Mouse (Mus musculus): Measurements from ENCODE around the gene Vstm2l.

DNA sequence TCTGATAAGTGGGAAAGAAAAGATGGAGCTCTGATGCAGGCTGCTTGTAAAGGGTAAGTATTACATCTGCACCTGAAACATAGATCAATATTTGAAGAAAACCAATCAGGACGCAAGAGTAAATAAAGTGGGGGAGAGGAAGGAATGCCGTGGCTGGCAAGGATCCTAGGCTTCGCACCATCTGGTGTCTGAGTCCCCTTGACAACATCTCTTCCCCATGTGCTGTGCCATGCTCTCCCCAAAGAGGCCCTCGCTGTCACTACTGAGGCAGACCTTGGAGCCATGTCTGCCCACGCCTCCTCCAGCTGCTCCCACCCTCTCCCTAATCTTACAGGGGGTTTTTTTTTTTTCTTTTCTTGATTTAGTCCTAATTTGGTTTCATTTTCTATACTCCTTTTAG lies 39.5 kb downstream of the Vstm2l start:
- TF ChIP-seq CTCF (IDR thresholded peaks at IDR 0.05; ENCODE audit: low read depth) (no peak), EP300 (optimal IDR thresholded peaks at IDR 0.05) (no peak)
